Mouse (Mus musculus): ENCODE results near the gene Dagla.

The Dagla gene

DNA sequence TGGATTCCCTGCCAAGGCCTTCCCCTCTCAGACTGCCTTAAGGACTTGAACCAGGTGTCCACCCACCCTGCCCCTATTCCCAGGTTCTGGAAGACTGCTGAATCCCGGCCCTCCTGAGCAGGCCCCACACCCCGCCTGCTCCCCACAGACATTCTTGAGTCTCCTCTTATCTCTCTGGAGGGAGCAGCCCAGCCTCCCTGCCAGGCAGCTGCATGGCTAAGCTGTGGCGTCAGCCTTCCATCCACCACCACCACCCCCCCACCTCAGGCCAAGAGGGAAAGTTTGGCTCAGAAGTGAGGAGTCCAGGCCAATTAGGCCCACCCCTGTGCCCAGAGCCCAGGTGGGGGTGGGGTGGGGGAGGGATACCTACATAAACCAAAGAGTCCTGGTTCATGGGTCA, 66.2 kb downstream of the Dagla start:
- DNase-seq (ENCODE audit: low spot score), result no peak

DNA sequence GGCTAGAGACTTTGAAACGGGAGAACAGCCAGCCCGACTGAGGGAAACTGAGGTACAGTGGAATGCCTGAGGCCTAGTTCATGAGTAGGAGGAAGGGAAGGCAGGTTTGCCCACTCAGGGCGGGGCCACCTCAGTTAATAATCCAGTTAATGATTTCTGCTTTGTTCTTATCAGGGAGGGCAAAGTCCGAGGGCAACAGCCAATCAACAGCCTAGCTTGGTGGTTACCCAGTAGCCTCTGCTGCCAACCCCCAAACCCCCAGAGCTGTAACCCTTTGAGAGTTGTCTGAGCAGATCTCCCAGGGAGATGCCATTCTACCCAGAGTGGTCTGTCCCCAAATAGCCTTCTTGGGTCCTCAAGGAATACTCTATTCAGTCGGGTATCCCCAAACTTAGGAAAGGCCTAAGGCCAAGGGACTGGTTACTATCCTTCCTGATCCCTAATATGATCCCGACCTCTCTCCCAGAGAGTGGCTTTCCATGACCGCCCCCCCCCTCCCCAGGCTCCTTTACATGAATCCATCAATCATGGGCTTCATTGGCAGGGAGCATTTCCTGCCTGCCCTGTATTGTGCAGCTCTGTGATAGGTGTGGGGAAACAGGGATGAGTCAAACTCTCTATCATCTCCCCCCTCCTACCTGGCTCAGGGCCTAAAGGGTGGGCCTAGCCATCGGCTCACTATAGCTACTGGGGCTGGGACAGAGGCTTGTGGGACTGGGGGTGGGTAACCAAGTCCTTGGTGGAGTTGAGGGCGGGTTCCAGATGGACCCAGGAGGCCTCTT, 68.7 kb downstream of the Dagla start:
- no peak for DNase-seq (ENCODE audit: low spot score)

DNA sequence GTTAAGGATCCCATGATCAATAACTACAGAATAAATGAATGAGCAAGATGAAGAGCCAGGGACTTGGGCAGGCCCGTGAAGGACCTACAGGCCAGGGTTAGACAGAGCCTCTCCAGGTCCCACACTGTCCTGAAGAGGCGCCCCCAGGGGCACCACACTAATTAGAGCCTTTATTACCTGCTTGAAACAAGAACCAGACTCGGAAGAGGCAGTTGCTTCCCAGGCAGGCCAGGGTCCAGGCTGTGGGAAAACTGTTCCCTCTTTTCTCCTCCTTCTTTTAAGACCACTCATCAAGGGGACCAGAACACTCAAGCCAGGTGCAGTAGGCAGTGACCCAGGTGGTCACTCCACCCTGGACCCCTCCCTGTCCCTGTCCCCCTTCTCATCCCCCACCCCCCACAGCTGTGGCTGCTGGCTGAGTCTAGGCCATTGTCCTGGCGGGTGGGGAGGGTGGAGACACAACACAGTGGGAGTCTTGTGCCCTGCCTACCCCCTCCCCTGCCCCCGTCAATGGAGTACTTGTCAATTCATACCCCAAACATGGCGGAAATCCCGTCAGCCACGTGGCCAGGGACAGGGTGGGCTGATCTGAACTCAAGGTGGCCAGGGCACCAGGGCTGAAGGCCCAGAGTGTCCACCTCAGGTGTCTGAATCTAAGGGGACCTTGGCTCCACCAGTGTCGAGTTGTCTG, 72.2 kb downstream of the Dagla start:
- no peak for DNase-seq (ENCODE audit: low spot score)

DNA sequence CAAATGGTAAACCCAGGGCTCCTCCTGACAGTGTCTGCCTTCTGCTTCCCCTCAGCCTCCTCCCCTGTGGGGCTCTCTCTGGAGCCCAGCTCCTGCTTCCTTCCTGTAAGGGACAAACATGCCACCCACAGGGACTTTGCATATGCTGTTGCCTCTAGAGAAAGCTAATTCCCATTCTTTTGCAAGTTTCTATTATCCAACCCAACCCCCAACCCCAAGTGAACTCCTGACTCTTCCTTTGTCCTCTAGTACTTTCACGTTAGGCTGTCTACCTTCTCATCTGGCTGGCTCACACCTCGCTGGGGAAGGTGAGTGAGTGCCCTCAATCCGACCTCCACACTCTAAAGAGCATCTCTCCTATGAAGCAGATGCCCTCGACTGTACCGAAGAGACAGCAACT, 72.8 kb downstream of the Dagla start:
- DNase-seq (ENCODE audit: low spot score), result no peak

- no peak for DNase-seq (ENCODE audit: low spot score)
Measured at GRCm38 (mm10) chr19:10231016-10231415, 73.7 kb downstream of the Dagla start.

DNA sequence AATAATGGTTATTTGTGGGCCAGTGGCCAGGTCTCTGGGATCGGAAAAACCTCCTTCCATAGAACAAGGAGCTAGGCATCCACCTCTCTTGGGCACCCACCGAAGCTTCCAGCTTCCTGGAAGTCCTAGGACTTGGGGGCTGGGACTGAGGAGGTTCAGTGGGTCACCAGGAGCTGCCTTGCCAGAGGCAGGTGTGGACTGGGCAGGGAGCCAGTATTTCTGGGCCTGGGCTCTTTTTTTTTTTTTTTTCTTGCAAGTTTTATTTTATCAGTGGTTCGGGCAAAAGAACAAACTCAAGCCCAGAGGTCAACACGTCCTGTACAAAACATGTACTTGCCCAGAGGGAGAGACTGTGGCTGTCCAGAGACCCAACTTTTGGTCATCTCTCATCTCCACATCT, 78.9 kb downstream of the Dagla start:
- no peak for DNase-seq (ENCODE audit: low spot score)

- no peak for DNase-seq (ENCODE audit: low spot score)
Measured at GRCm38 (mm10) chr19:10224637-10225453, 79.8 kb downstream of the Dagla start.

DNA sequence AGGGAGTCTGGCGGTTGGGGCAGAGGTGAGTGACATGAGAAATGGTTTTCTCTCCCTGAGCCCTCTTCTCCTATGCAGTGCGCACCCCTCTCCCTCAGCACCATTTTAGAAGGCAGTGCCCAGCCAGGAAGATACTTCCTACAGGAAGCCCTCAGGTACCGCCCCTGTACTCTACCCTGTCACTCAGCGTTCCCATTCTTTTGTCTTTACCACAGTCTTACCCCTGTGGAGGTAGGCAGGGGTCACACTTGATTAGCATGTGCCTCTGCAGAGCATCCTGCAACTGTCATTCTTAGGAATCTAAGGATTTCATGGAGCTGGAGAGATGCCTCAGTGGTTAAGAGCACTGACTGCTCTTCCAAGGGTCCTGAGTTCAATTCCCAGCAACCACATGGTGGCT, 81.1 kb downstream of the Dagla start:
- DNase-seq (ENCODE audit: low spot score), result no peak

DNA sequence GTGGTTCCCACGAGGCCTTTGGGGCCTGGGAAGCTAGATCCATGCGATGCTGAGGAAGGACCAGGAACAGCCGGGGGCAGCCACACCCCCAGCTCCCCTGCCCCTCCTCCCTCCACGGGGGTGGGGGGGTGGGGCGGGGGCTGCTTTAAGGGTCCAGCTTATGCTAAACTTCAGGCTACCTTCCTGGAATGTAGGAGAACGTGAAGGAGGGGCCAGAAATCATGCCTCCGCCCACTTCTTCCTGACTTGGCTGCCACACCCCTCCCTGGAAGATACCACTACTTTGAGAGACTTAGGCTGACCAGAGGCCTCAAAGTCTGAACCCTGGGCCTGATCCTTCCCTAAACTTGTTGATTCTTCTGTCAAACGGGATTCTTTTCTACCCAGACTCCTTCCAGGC, 82.0 kb downstream of the Dagla start:
- no peak for DNase-seq (ENCODE audit: low spot score)

GRCm38 (mm10) chr19:10221585-10221984, 83.1 kb downstream of the Dagla start:
- DNase-seq (ENCODE audit: low spot score), result no peak

- no peak for DNase-seq (ENCODE audit: low spot score)
Measured at GRCm38 (mm10) chr19:10219593-10219992, 85.1 kb downstream of the Dagla start.

DNA sequence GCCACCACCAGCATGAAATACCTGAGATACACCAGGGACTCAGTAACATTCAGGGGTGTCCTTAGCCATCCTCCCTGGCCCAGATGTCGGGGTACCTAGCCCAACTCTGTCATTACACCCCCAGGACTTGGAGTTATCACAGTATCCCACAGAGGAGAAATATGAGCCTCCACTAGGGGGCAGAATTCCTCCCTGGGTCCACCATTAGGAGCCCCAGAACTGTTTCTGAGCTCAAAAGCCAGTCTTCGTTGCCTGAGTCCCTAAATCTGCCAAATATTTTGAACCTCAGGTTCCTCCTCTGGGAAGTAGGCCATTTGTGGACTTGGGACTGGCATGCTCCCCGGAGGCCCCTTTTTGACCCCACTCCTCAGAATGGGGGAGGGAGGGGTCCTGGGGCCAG, 85.6 kb downstream of the Dagla start:
- DNase-seq (ENCODE audit: low spot score), result peak; percentile 34

GRCm38 (mm10) chr19:10216101-10216500, 88.6 kb downstream of the Dagla start:
- no peak for DNase-seq (ENCODE audit: low spot score)

- DNase-seq (ENCODE audit: low spot score), result no peak
Measured at GRCm38 (mm10) chr19:10213796-10214471, 90.7 kb downstream of the Dagla start.

GRCm38 (mm10) chr19:10210885-10211284, 93.8 kb downstream of the Dagla start:
- DNase-seq (ENCODE audit: low spot score), result no peak

- no peak for DNase-seq (ENCODE audit: low spot score)
Measured at GRCm38 (mm10) chr19:10208851-10209250, 95.8 kb downstream of the Dagla start.

- DNase-seq (ENCODE audit: low spot score), result no peak
Measured at GRCm38 (mm10) chr19:10205051-10205450, 99.6 kb downstream of the Dagla start.

GRCm38 (mm10) chr19:10204616-10205001, 100.1 kb downstream of the Dagla start:
- no peak for DNase-seq (ENCODE audit: low spot score)

GRCm38 (mm10) chr19:10203848-10204615, 100.6 kb downstream of the Dagla start, which contains the start of the genes Tmem258 and Fen1:
Tmem258 (plus strand) TSS chr19:10204014.
Fen1 (minus strand) TSS chr19:10204169.
- DNase-seq (ENCODE audit: low spot score), result peak; percentile 82

DNA sequence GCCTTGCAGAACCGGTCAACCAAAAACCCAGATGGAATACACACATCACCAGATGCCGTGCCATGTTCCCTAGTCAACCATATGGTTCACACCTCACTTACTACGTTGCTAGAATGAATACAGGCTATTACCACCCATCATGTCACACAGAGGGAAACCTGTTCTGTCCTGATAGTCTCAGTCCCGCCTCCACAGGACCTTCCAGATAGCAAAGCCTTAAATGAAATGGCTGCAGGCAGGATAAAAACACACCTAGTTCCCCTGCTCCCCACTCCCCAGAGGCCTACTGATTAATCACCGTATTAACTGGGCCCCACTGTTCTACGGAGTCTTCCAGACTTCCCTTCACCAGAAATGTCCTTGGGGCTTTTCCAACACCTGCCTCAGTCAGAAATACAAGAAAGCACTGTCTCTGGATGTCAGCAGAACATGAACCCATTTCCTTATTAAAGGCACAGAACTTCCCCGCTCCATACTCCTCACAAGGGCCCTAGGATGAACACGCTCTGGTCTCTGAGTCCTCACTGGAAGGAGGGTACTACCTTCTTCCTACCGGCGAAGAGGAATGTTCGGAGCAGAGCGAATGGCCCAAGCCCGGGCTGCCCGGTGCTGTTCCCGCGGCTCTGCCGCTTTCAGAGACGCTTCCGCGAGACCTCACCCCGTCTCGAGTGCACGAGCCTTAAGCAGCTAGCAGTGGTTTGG, 101.4 kb downstream of the Dagla start:
- no peak for DNase-seq (ENCODE audit: low spot score)

- peak; percentile 81 for DNase-seq (ENCODE audit: low spot score)
Measured at GRCm38 (mm10) chr19:10198723-10199122, 106.0 kb downstream of the Dagla start.
